Mouse (Mus musculus) brown adipose tissue, adult 24 weeks (tissue): ENCODE results near the gene Akap8l. TPM values are rescaled to one million over a fixed set of nuclear protein-coding genes. Genes with fewer than 3 reads are reported as not detected.

Experiments
- H3K27ac ChIP-seq: fragments of 200-500 bp; replicated peaks from 2 replicates; pipeline ENCODE4 v1.5.1; 2012; ENCODE audit warnings: low read depth, mild to moderate bottlenecking, low read length
- H3K4me1 ChIP-seq: fragments of 200-500 bp; 2 replicates; pipeline ENCODE4 v1.6.1; 2012; ENCODE audit warnings: low read length, mixed read lengths; ENCODE audit not compliant: control insufficient read depth, insufficient read depth, insufficient read length
- H3K4me3 ChIP-seq: fragments of 200-500 bp; 2 replicates; pipeline ENCODE4 v1.5.1; 2012; ENCODE audit warnings: low read depth, mild to moderate bottlenecking, low read length, moderate library complexity; ENCODE audit not compliant: insufficient read depth
- polyA plus RNA-seq: library from polyadenylated mRNA; stranded (reverse); fragments of >200 nt; gene quantifications from 2 replicates; pipeline ENCODE4 v1.2.4, GENCODE M21; 2012; ENCODE audit not compliant: missing spikeins, insufficient read depth, insufficient read length

Gene Akap8l
- polyA plus RNA-seq, 1 experiment = 23.0 TPM

DNA sequence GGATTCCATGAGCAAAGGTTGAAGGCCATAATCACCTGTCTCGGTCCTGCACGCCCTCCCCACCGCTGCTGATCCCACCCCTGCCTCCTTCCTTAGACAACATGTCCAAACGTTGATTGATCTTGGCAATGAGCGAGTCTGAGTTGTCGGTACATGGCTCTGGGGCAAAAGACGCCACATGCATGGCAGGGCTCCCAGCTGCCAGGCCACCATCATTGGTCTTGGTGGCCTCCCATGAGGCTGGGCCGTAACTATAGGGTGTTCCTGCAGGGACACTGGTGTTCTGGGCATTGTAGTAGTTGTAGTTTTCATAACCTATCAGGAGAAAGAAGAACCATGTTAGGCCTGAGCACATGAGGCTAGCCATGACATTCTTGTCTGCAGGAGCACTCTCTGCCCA is 33.4 kb downstream of the Akap8l start:
- 0 out of 2 replicates have a peak, but pooled peaks cover 3% of the 10 kb centered on the region for H3K4me1 ChIP-seq
- H3K4me3 ChIP-seq = no peak overlapping the region
- H3K27ac ChIP-seq = no peak overlapping the region

DNA sequence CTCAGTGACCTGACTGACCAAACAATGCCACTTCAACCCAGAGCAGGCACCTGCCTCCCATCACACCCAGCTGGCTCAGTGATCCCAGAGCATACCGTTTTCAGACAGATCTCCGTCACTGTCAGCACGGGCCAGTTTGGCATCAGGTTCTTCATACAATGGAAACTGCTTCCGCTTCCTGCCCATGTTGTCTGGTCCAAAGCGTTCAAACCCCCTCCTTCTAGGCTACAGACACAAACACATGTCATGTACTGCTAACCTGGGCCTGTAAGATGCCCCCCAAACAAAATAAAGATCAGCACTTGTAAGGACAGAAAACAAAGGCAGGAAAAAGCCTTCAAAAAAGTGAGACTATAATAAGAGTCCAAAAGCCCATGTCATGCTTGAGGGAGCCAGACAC is 34.8 kb downstream of the Akap8l start:
- Histone ChIP-seq H3K4me3 (no peak overlapping the region), H3K27ac (no peak overlapping the region), H3K4me1 (0 out of 2 replicates have a peak, but pooled peaks cover 3% of the 10 kb centered on the region)

GRCm38 (mm10) chr17:32313892-32314291 is 36.5 kb downstream of the Akap8l start:
- no peaks in the 10 kb centered on the region for H3K4me1 ChIP-seq
- no peak overlapping the region for H3K4me3 ChIP-seq
- no peak overlapping the region for H3K27ac ChIP-seq

GRCm38 (mm10) chr17:32312801-32313200 is 37.6 kb downstream of the Akap8l start:
- Histone ChIP-seq H3K4me1 (no peaks in the 10 kb centered on the region), H3K27ac (no peak overlapping the region), H3K4me3 (no peak overlapping the region)

- no peak overlapping the region for H3K27ac ChIP-seq
- H3K4me3 ChIP-seq = no peak overlapping the region
- no peaks in the 10 kb centered on the region for H3K4me1 ChIP-seq
Observed at GRCm38 (mm10) chr17:32307963-32308362, 42.4 kb downstream of the Akap8l start.

DNA sequence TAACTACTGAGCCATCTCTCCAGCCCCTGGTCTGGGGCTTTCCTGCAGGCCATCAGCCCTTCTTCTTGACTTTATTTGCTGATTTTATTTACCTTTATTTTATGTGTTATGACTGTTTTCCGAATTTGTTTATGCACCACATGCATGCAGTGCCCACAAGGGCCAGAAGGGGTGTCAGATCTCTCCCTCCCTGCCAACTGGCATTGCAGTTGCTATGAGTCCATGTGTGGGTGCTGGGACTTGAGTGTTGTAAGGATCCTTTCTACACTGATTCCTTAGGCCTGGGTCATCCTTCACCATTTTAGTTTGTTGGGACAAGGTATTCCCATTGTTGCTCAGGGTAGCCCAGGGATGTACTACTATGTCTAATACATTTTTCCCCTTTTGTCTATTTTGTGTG is 52.3 kb downstream of the Akap8l start:
- H3K4me1 ChIP-seq = no peaks in the 10 kb centered on the region
- H3K4me3 ChIP-seq = no peak overlapping the region
- no peak overlapping the region for H3K27ac ChIP-seq

DNA sequence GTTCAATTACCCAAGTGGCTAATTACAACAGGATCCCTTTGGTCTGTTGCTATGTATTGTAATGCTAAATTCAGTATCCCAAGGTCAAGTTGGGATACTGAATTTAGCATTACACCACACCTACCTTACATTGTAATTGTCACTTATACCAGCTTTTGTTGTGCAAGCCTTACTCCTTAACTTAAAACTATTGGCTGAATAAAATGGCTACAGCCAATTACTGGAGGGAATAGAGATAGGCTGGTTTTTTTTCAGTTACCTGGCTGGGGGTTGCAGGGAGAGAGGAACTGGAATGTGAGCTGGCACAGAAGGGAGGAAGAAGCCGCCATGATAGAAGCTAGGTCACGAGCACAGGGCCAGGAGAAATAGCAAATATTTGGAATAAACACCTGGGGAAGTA is 54.5 kb downstream of the Akap8l start:
- no peak overlapping the region for H3K4me3 ChIP-seq
- no peaks in the 10 kb centered on the region for H3K4me1 ChIP-seq
- H3K27ac ChIP-seq = no peak overlapping the region

DNA sequence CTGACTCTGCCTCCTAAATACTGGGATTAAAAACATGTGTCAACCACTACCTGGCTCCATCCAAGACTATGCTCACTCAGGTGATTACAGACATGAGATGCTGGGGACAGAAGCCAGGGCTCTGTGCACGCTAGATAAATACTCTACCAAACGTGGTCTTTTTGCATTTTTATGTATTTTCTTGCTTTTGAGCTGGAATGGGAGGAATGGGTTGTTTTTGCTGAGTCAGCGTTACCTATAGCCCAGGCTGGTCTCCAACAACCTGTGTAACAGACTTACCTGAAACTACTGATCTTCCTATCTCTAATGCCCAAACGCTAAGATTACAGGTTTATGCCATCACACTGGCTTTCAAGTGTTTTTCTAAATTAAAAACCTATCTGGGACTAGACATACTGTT is 55.2 kb downstream of the Akap8l start:
- no peaks in the 10 kb centered on the region for H3K4me1 ChIP-seq
- H3K4me3 ChIP-seq = no peak overlapping the region
- H3K27ac ChIP-seq = no peak overlapping the region

GRCm38 (mm10) chr17:32285138-32285670 is 65.2 kb downstream of the Akap8l start:
- peak overlapping the region; percentile 78 for H3K27ac ChIP-seq
- H3K4me1 ChIP-seq = peaks cover 11% of the 10 kb centered on the region

DNA sequence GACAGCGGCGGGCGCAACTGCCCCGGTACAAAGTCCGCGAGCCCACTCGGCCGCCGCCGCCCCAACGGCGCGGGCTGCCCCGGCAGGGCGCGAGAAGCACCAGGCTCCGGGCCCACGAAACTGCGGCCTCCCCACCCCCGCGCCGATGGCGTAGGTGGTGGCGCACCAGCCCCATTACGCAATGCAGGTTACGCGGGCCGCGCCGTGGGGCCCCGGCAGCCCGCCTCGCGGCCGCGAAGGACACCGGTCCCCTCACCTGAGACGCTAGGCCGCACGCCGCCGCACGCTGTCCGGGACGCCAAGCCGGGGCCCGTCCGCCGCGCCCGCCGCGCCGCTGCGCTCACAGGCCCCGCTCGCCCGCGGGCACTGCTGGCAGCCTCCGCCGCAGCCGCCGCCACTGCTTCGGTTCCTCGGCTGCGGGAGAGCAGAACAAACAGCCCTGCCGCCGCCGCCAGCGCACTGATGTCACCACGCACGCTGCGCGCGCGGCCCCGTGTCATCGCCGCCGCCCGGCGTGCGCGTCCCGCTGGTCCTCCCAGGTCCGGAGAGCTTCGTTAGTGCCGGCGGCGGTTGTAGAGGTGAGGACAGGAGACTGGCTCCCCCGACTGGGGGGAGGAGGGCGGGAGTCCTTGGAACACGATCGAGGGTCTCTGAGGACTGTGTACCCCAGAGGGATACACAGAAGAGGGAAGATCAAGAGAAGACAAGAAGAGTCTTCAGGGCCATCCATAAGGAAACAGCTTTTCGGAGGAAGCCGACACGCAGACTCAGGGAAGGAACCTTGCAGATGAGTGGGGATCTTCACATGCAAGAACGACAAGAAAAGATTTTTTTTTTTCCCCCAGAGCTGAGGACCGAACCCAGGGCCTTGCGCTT is 65.9 kb downstream of the Akap8l start, which contains the start of gene Brd4:
Gene Brd4 (minus strand): TSS at position 461 of the 876 bp plus-strand sequence.
- peaks cover 11% of the 10 kb centered on the region for H3K4me1 ChIP-seq
- peak within 1 kb of the TSS; percentile 78 for H3K4me3 ChIP-seq
- H3K27ac ChIP-seq = peak within 1 kb of the TSS; percentile 89

More at GRCm38 (mm10) chr17:32285138-32285670, 65.2 kb downstream of the Akap8l start:
- H3K4me3 ChIP-seq = peak overlapping the region; percentile 78

- Histone ChIP-seq H3K27ac (peak overlapping the region; percentile 89), H3K4me3 (peak overlapping the region; percentile 78), H3K4me1 (peaks cover 11% of the 10 kb centered on the region)
Observed at GRCm38 (mm10) chr17:32283771-32284221, 66.6 kb downstream of the Akap8l start.

GRCm38 (mm10) chr17:32283341-32283740 is 67.1 kb downstream of the Akap8l start:
- Histone ChIP-seq H3K27ac (peak overlapping the region; percentile 85), H3K4me1 (peaks cover 11% of the 10 kb centered on the region), H3K4me3 (peak overlapping the region; percentile 78)

- Histone ChIP-seq H3K4me1 (peaks cover 11% of the 10 kb centered on the region), H3K27ac (0 out of 2 replicates have a peak overlapping the region, but pooled peaks have one; percentile 28), H3K4me3 (no peak overlapping the region)
Observed at GRCm38 (mm10) chr17:32281611-32282310, 68.6 kb downstream of the Akap8l start.

GRCm38 (mm10) chr17:32281126-32281525 is 69.3 kb downstream of the Akap8l start:
- Histone ChIP-seq H3K27ac (0 out of 2 replicates have a peak overlapping the region, but pooled peaks have one; percentile 28), H3K4me1 (peaks cover 12% of the 10 kb centered on the region), H3K4me3 (no peak overlapping the region)

DNA sequence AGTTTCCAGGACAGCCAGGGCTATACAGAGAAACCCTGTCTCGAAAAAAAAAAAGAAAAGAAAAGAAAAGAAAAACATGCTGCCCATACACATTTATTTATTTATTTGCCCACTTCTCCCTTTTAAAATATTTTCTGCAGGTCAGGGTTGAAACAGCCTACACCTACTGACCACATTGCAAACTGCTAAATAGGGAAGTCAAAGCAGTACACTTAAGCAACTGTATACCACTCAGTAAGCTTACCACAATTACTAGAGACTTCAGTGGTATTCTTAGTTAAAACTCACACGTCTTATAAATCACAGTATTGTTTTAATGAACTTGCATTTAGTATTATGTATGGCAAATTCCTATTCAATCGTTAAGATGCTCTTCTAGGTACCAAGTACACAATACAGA is 69.8 kb downstream of the Akap8l start:
- Histone ChIP-seq H3K4me3 (no peak overlapping the region), H3K27ac (no peak overlapping the region), H3K4me1 (peaks cover 17% of the 10 kb centered on the region)
